Mouse (Mus musculus): ENCODE data around the gene Gm44502.

DNA sequence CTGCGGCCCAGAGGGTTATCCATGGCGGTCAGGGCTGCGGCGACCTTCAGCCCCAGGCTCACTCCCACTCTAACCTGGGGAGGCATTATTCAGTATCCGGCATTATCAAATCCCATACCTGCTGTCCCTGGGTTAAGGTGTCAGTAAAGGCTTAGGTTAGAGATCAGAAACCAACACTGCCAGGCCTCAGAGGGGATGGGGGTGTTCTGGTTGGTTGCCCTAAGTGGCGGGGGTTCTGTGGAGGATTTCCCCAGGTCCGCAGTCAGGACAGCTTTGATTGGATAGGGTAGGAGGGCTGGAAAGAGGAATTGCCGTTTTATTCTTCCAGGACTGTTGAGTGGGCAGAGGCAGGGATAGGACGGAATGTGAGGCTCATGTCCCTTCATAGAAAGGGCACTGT is 55.2 kb downstream of the Gm44502 start:
- no peak for TF ChIP-seq POLR2A (IDR thresholded peaks at IDR 0.05; ENCODE audit: borderline replicate concordance, control insufficient read depth, low read depth, low read length)
- no peak for TF ChIP-seq CTCF (IDR thresholded peaks at IDR 0.05; ENCODE audit: control insufficient read depth, insufficient read depth, low read length)
